Mouse (Mus musculus) heart, embryonic 14.5 days (tissue): ENCODE measurements around the gene Mmrn1. TPM values are rescaled to one million over a fixed set of nuclear protein-coding genes. Genes with fewer than 3 reads are reported as not detected.

Experiments used
- ATAC-seq: fragments of 200-750 bp; cut with Nextera tagmentation; 2 replicates; pipeline ENCODE4 v1.8.0; 2017; ENCODE audit warnings: low read depth, moderate TSS enrichment; ENCODE audit not compliant: insufficient number of reproducible peaks, insufficient read depth, low FRiP score
- H3K27ac ChIP-seq, 2 experiments: fragments of 200-500 bp in 1 of 2; fragments of 300-500 bp in 1 of 2; sonication (generic) in 1 of 2; replicated peaks in 1 of 2; 2 replicates each; pipeline ENCODE4 v1.5.1; 2012 to 2014; ENCODE audit warnings: low read depth in 2 of 2, low read length in 2 of 2, control low read depth in 1 of 2, mild to moderate bottlenecking in 1 of 2, mixed read lengths in 1 of 2; ENCODE audit not compliant: control insufficient read depth in 1 of 2, insufficient read depth in 1 of 2
- H3K27me3 ChIP-seq: fragments of 300-500 bp; sonication (generic); 2 replicates; pipeline ENCODE4 v1.6.1; 2014; ENCODE audit warnings: mild to moderate bottlenecking, low read length, control low read depth; ENCODE audit not compliant: control insufficient read depth, insufficient read depth
- H3K36me3 ChIP-seq: fragments of 300-500 bp; sonication (generic); 2 replicates; pipeline ENCODE4 v1.6.1; 2014; ENCODE audit warnings: mild to moderate bottlenecking, control low read depth, low read length, mixed read lengths; ENCODE audit not compliant: control insufficient read depth, insufficient read depth
- H3K4me1 ChIP-seq, 2 experiments: fragments of 200-500 bp in 1 of 2; fragments of 300-500 bp in 1 of 2; sonication (generic) in 1 of 2; 2 replicates each; pipeline ENCODE4 v1.6.1; 2012 to 2014; ENCODE audit warnings: low read length in 2 of 2, control low read depth in 1 of 2, mixed read lengths in 1 of 2; ENCODE audit not compliant: control insufficient read depth in 2 of 2, insufficient read depth in 2 of 2
- H3K4me2 ChIP-seq: fragments of 300-500 bp; sonication (generic); 2 replicates; pipeline ENCODE4 v1.6.1; 2014; ENCODE audit warnings: mild to moderate bottlenecking, low read length
- H3K4me3 ChIP-seq, 2 experiments: fragments of 200-500 bp in 1 of 2; fragments of 300-500 bp in 1 of 2; sonication (generic) in 1 of 2; 2 replicates each; pipeline ENCODE4 v1.5.1; 2012 to 2014; ENCODE audit warnings: low read length in 2 of 2, mild to moderate bottlenecking in 2 of 2, control low read depth in 1 of 2, low read depth in 1 of 2, moderate library complexity in 1 of 2; ENCODE audit not compliant: control insufficient read depth in 1 of 2, insufficient read depth in 1 of 2
- H3K9ac ChIP-seq: fragments of 300-500 bp; sonication (generic); 2 replicates; pipeline ENCODE4 v1.6.1; 2014; ENCODE audit warnings: mild to moderate bottlenecking, low read length
- H3K9me3 ChIP-seq: fragments of 300-500 bp; sonication (generic); 2 replicates; pipeline ENCODE4 v1.6.1; 2016; ENCODE audit warnings: low read length, control low read depth; ENCODE audit not compliant: control insufficient read depth
- WGBS: fragments of 180-500 bp; shearing (Covaris S2); extraction: QIAGEN DNeasy Blood & Tissue Kit; methylation state at CpG from one replicate; pipeline ENCODE4 v1.1.7; 2014; 5-methylcytosine and 5-hydroxymethylcytosine counted together
- polyA plus RNA-seq: library from polyadenylated mRNA; unstranded; fragments of >200 nt; fragmentation: Nextera tagmentation; extraction: Ambion mirVana; gene quantifications from 2 replicates; pipeline ENCODE4 v1.2.1, GENCODE M21; 2014

Mmrn1 gene
- polyA plus RNA-seq, 1 experiment from 2014 or later: 4.9 TPM

DNA sequence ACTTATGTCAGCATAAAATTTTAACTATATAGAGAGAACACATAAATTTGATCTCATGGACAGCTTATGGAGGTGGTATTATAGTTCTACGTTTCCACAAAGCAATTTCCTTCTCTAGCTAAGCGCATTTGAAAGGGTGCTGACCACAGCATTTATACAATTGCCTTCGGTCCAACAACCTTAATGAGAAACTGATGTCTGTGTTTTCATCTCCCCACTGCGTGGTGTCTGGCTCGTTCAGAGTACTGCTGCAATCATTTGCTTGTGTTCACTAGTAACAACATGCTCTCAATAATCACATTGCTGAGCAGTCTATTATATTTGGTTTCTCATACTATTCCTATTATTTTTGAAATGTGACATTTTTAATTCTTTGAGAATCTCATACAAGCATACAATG is 89.0 kb downstream of the Mmrn1 start:
- Histone ChIP-seq H3K27ac (no peak overlapping the region), H3K4me1 (no peaks in the 10 kb centered on the region), H3K27me3 (no peaks in the 10 kb centered on the region), H3K9me3 (no peaks in the 10 kb centered on the region), H3K4me3 (no peak overlapping the region), H3K9ac (no peak overlapping the region), H3K4me2 (no peak overlapping the region), H3K36me3 (no peaks in the 10 kb centered on the region)
- WGBS: 80% methylated on average over 5 of the region's 5 CpGs
- ATAC-seq: no peak

- no peak for ATAC-seq
- 83% methylated on average over 1 of the region's 1 CpGs for WGBS
- Histone ChIP-seq H3K4me3 (no peak overlapping the region), H3K9me3 (no peaks in the 10 kb centered on the region), H3K27ac (no peak overlapping the region), H3K36me3 (no peaks in the 10 kb centered on the region), H3K4me2 (no peak overlapping the region), H3K9ac (no peak overlapping the region), H3K4me1 (no peaks in the 10 kb centered on the region), H3K27me3 (no peaks in the 10 kb centered on the region)
These were observed 94.9 kb downstream of the Mmrn1 start for GRCm38 (mm10) chr6:61019689-61020088.

GRCm38 (mm10) chr6:61020995-61021394 is 96.2 kb downstream of the Mmrn1 start:
- Histone ChIP-seq H3K4me2 (no peak overlapping the region), H3K4me1 (no peaks in the 10 kb centered on the region), H3K4me3 (no peak overlapping the region), H3K27me3 (no peaks in the 10 kb centered on the region), H3K9me3 (no peaks in the 10 kb centered on the region), H3K27ac (no peak overlapping the region), H3K9ac (no peak overlapping the region), H3K36me3 (no peaks in the 10 kb centered on the region)
- 69% methylated on average over 1 of the region's 1 CpGs for WGBS
- ATAC-seq: no peak

DNA sequence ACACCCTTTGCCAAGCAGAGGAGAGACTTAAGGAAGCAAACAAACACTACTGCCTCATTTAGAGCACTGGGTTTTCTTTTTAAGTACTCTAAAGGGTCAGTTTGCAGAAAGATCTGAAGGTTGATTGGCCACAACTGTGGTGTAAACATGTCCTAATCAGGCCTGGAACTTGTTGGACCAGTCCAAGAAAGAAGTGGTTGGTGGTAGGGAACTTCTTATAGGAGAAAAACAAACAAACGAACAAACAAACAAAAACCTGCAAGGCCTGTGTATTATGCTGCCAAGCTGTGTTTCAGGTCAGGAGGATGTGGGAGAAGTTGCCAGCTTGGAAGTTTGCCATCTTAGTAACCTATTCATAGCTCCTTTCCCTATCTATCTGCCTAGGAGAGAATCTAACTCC is 108.5 kb downstream of the Mmrn1 start:
- no peak for ATAC-seq
- Histone ChIP-seq H3K27me3 (no peaks in the 10 kb centered on the region), H3K9me3 (no peaks in the 10 kb centered on the region), H3K4me3 (no peak overlapping the region), H3K4me2 (no peak overlapping the region), H3K27ac (no peak overlapping the region), H3K36me3 (no peaks in the 10 kb centered on the region), H3K4me1 (no peaks in the 10 kb centered on the region; a peak in 1 of 4 replicates), H3K9ac (no peak overlapping the region)
- WGBS: 74% methylated on average over 1 of the region's 1 CpGs

Other genes starting within 250 kb of the Mmrn1 start
- gene Snca, start 95.1 kb upstream of the Mmrn1 start, polyA plus RNA-seq: 43.2 and 71.1 TPM in 2 replicates